Mouse (Mus musculus): ENCODE measurements around the gene Sgk1.
"Not testable (repeated sequence)": the region's sequence is repeated elsewhere in the genome, so short reads cannot be mapped to it uniquely, and the experiment has no call there.

The Sgk1 gene

DNA sequence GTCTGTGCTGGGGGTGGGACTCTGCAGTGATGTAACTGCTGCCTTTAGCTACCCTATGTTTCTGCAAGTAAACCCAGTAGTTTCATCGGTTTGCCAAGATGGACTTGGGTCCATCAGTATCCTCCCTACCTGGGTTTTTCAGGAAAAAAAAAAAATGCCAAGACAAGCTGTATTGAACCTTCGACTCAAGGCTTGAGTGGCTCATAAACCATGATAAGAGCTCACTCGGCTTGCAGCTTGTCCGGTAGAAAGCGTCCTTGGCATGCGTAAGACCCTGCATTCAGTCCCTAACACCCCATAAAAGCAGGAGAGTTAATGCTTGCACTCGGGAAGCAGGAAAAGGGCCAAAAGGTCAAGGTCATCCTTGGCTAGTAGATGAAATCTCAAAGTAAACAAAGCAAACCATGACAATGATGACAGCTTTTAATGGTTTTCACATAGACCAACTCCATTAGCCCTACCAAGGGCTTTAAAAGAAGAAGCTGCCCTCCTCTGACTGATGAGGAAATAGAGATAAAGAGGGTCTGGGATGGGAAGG, 23.5 kb upstream of the Sgk1 start:
- DNase-seq (ENCODE audit: inconsistent age in 2 of 2, low spot score in 1 of 2), result peak in 1 of 2 experiments; percentile 39

- no peak for DNase-seq (ENCODE audit: inconsistent age in 2 of 2, low spot score in 1 of 2)
Observed at GRCm38 (mm10) chr10:21866504-21866903, 15.5 kb upstream of the Sgk1 start.

DNA sequence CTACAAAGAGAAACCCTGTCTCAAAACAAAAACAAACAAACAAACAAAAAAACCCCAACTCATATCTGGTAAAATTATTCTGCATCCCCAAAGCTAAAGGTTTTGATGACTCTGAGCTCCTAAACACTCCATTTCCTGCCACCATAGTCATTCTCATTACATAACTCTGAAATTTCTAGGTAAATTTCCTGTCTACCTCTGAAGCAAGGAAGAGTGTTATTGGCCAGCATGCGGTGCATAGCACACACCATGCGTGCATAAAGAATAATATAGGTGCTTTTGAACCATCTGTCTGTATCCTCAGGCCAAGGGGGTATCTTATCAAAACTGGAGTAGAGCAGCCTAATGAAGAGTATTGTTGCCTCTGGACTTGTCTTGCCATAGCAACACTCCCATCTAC, 13.8 kb upstream of the Sgk1 start:
- DNase-seq (ENCODE audit: inconsistent age in 2 of 2, low spot score in 1 of 2), result no peak

DNA sequence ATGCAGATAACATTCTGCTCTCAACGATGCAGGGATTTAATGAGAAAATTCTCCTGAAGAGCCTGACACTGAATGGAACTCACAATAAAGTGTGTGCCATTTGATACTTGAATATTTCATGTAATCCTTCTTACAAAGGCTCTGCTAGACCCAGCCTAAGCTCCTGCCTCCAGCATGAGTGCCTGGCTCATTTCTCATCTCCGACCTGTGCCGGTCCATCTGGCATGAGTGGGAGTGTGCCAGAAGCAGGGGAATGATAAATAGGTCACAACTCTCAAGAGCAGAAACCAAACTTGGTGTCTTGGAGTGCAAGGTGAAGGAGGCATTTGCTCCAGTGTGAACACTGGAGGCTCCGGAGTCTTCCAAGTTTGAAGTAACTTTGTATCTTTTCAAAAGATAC, 13.4 kb upstream of the Sgk1 start:
- no peak for DNase-seq (ENCODE audit: inconsistent age in 2 of 2, low spot score in 1 of 2)

GRCm38 (mm10) chr10:21881837-21882183, 174 bp upstream of the Sgk1 start:
- no peak for DNase-seq (ENCODE audit: inconsistent age in 2 of 2, low spot score in 1 of 2)

DNA sequence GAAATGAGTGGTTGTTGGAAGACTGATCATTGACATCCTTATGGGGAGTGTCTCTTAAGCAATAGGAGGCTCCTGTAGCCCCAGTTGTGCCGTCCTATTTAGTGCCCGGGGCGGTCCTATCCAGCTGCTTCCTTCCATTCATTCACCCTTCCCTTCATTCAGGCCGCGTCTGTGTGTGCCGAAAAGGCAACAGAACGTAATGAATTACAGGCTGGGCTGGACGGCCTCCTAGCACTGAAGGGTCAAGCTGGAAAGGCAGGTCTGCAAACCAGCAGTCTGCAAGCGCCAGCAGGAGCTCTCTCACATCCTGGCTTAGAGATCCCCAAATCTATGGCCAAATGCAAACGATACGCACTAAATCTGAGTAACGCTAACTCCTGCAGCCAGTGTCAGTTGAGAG, 1.6 kb downstream of the Sgk1 start:
- DNase-seq (ENCODE audit: inconsistent age in 2 of 2, low spot score in 1 of 2), result no peak

DNA sequence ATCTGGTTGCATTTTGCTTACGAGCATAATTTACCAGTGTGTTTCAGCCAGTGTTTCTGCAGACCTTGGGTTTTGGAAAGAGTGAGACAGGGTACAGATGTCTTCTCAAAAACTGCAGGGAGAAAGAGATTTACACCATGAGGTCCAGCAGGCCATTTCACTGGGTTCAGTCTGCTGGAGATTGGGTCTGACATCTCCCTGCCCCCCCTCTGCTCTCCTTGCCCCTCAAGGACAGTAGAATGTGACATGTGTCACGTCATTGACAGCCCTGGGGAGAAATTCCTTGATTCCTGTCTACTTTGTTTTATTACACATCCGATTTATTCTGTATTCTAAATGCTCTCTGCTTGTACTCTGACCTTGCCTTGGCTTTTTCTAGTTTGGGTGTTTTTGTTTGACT, 2.5 kb downstream of the Sgk1 start:
- peak in 1 of 2 experiments; percentile 49 for DNase-seq (ENCODE audit: inconsistent age in 2 of 2, low spot score in 1 of 2)

- DNase-seq (ENCODE audit: inconsistent age in 2 of 2, low spot score in 1 of 2), result no peak
Observed at GRCm38 (mm10) chr10:21889141-21889765, 7.3 kb downstream of the Sgk1 start.

- no peak for DNase-seq (ENCODE audit: inconsistent age in 2 of 2, low spot score in 1 of 2)
Observed at GRCm38 (mm10) chr10:21890293-21890692, 8.3 kb downstream of the Sgk1 start.

- DNase-seq (ENCODE audit: inconsistent age in 2 of 2, low spot score in 1 of 2), result no peak
Observed at GRCm38 (mm10) chr10:21891442-21891841, 9.5 kb downstream of the Sgk1 start.

DNA sequence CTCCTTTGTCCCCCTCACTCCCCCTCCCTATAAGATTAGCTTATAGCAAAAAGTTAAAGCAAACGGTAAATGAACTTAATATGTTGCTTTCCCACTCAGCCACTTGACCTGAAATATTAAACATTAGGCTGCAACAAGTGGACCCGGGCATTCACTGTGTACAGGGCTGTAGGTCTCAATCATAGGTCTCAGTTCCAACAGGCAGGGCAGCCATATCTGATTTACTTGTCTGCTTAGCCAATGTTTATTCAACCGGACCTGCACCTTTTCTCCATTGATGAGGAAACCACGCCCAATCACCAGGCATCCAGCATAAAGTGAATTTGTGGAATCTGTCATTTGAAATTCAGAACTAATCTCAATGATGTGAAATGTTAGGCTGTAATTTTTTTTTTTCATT, 10.1 kb downstream of the Sgk1 start:
- DNase-seq (ENCODE audit: inconsistent age in 2 of 2, low spot score in 1 of 2), result no peak

- no peak for DNase-seq (ENCODE audit: inconsistent age in 2 of 2, low spot score in 1 of 2)
Observed at GRCm38 (mm10) chr10:21898417-21898816, 16.4 kb downstream of the Sgk1 start.

DNA sequence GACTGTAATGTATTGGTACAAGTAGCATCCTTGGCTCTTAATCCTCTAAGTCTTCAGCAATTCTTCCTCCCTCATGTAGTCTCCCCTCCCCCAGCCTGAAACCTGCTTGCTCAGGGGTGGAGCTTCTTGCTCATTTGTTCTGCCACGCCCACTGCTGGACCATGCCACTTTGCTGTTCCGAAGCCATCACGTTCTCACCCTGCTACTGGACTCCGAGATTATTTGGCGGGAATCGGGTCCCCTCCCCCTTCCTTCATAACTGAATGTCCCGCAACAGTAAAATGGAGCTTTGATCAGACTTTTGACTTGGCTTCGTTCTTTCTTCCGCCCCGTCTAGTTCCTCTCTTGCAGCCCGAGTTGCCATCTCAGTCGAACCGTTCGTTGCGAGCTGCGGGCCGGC, 16.9 kb downstream of the Sgk1 start:
- DNase-seq (ENCODE audit: inconsistent age in 2 of 2, low spot score in 1 of 2), result not testable (repeated sequence)

- DNase-seq (ENCODE audit: inconsistent age in 2 of 2, low spot score in 1 of 2), result no peak
Observed at GRCm38 (mm10) chr10:21899397-21899796, 17.4 kb downstream of the Sgk1 start.

- no peak for DNase-seq (ENCODE audit: inconsistent age in 2 of 2, low spot score in 1 of 2)
Observed at GRCm38 (mm10) chr10:21902152-21903140, 20.5 kb downstream of the Sgk1 start.

DNA sequence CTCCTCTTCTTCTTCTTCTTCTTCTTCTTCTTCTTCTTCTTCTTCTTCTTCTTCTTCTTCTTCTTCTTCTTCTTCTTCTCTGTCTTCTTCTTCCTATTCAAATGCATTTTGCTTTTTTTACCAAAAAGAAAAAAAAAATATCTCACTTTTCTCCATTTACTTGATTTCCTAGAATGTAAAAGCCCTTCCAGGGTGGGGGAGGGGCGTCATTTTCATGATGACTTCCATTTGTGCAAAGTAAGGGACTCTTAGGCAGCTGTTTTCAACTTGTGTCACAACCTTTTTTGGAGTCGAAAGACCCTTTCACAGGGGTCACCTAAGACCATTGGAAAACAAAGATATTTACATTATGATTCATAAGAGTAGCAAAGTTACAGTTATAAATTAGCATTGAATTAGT, 22.2 kb downstream of the Sgk1 start:
- DNase-seq (ENCODE audit: inconsistent age in 2 of 2, low spot score in 1 of 2), result no peak

- DNase-seq (ENCODE audit: inconsistent age in 2 of 2, low spot score in 1 of 2), result no peak
Observed at GRCm38 (mm10) chr10:21905616-21906015, 23.6 kb downstream of the Sgk1 start.

GRCm38 (mm10) chr10:21906894-21907446, 25.0 kb downstream of the Sgk1 start:
- no peak for DNase-seq (ENCODE audit: inconsistent age in 2 of 2, low spot score in 1 of 2)

DNA sequence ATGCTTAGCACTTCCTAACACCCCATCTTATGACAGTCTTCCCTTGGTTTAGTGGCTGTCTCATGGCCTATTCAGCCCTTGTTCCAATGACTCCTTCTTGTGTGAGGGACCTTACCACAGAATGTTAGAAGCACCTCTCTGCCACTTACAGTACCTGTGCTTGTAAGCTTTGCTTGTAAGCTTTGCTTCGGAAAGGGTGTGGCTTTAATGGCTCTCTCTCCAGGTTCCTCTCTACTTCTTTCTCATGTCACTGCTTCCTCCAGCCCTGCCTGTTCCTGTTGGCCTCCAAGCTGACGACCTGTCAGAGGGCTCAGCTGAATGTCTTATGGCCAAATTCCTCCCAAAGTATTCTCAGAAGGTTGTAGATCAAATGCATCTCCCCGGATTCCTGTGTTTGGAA, 25.8 kb downstream of the Sgk1 start:
- DNase-seq (ENCODE audit: inconsistent age in 2 of 2, low spot score in 1 of 2), result no peak

GRCm38 (mm10) chr10:21908686-21909085, 26.7 kb downstream of the Sgk1 start:
- DNase-seq (ENCODE audit: inconsistent age in 2 of 2, low spot score in 1 of 2), result no peak

DNA sequence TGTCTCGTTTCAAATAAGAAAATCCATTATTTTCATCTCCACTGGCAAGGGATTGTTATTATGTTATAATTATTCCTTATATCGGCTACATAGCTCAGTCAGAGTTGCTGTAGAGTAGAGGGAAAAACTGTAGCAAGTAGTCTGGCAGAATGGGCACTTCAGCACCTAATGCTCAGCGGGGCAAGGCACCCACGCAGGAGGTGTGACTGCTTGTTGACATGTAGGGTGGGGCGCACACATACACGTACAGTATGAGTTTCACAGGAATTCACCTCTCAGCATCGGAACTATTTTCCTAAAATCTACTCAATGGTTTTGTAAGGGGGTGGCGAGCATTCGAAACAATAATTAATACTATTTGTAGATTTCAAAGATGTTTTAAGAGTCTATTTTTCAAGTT, 28.4 kb downstream of the Sgk1 start:
- no peak for DNase-seq (ENCODE audit: inconsistent age in 2 of 2, low spot score in 1 of 2)
